Mouse (Mus musculus): ENCODE measurements at regions not wholly inside any gene's neighbourhood (a gene's known extent, or its start where the extent isn't known, plus 50 kb on each side); places are given as distances from the start of the nearest gene placed in this dataset.
"Not testable (repeated sequence)": the region's sequence is repeated elsewhere in the genome, so short reads cannot be mapped to it uniquely, and the experiment has no call there.

DNA sequence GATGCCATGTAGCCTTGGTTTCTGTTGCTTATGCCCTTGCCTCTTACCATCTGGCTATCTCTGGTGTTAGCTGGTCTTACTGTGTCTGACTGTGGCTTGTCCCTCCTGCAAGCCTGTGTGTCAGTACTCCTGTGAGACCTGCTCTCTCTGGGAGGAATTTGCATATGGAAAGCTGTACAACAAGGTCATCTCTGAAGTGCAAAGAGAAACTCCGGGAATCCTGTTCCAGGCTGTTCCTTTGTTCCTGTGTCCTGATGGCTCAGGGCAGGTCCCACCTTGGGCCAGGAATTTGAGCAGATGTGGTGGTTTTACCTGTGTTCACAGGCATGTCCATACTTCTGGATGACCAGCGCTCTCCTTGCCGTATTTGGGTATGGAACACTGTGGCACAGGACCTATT is 218.6 kb upstream of the Nsun6 start:
- DNase-seq (ENCODE audit: low spot score in 2 of 2), result no peak

DNA sequence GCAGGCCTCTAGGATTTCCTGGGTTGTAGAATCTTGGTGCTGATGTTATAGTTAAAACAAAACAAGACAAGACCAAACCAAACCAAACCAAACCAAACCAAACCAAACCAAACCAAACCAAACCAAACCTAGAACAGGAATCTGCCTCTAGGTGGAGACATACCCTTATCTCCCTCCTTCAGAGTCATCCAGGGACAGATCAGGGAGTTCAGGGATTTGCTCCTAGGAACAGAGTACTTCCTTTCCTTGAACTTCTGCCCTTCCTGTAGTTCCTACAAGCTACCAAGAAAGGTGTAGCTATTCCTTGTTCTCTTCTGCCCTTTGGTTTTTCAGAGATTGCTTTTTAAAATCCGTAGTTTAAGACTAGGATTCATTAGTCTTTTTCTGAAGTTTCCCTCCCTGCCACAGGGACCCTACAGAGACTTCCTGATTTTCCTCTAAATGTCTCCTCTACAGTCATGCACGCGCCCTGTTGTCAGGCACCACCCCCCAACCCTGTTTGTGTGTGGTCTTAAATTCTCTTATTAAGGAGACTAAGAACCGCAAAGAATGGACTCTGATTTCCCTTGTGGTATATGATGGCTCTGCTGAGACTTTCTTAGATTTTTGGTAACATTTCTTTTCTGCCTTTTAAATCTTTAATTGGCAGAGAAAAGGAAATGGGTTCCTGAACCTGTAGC is 205.8 kb upstream of the Nsun6 start:
- DNase-seq (ENCODE audit: low spot score in 2 of 2), result no peak

DNA sequence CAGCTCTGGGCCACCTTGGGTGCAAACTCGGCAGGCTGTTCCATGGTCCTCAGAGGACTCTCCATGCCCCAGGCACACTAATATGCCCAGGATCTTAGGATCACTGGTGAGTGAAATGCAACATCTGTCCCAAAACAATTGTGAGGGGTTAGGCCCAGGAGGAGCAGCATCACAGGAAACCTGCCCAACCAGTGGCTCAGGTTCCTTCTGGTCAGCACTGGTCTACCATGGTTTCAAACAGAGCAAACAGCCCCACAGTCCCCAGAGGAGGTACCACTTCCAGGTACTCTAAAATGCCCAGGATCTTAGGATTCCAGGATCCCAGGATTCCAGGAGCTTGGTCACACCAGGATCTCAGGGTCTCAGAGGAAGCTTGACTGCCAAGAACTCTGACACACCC is 187.4 kb upstream of the Nsun6 start:
- not testable (repeated sequence) for DNase-seq (ENCODE audit: low spot score in 2 of 2)

DNA sequence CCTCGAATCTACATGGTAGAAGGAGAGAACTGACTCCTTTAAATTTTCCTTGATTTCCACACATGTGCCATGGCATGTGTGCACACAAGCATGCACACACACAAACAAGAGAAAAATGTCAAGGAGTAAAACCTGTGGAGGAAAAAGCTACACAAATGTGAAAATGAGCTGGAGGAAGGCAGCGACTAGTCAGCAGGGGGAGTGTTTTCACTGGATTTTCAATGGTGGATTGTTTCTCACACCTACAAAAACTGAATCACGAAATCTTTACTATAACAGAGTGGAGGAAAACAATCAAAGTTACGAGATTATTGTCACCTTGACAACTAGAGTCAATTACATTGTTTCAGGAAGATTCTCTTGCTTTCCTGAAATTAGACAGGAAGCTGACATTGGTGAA is 167.0 kb upstream of the Nsun6 start:
- DNase-seq (ENCODE audit: low spot score in 2 of 2), result peak in 1 of 2 experiments; percentile 10

DNA sequence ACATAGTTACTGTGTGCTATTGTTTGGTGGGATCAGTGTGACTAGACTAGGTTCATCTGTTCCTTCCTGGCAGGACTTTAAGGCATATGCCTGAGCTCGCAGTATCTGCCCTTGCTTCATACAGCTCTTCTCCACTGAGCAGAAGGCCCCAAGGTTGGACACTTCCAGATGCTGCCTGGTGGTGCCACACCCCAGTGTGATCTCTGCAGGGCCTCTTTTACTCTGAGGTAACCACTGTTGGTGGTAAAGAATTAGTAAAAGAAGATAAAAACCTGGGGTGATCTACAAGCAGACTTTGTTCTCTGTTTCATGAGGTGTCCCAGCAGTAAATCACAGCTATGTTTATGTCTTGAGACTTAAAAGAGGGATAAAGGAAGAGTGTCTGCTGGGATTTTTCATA is 133.2 kb upstream of the Nsun6 start:
- DNase-seq (ENCODE audit: low spot score in 2 of 2), result no peak

DNA sequence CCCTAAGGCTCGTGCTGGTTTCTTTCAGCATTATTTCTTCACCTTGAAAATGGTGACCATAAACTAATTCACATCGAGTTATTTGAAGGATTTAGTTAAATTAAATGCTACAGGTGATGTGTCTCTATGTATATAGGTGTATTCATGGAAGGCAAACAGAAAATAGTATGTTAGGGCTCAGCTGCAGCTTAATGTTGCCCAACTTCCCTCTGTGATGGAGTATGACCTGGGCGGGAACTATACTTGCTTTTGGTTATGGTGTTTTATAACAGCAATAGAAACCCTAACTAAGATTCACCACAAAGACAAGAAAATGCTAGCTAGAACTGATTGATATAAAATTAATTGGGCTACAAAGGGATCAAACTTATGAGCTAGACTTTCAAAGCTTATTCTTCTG is 126.1 kb upstream of the Nsun6 start:
- no peak for DNase-seq (ENCODE audit: low spot score in 2 of 2)

DNA sequence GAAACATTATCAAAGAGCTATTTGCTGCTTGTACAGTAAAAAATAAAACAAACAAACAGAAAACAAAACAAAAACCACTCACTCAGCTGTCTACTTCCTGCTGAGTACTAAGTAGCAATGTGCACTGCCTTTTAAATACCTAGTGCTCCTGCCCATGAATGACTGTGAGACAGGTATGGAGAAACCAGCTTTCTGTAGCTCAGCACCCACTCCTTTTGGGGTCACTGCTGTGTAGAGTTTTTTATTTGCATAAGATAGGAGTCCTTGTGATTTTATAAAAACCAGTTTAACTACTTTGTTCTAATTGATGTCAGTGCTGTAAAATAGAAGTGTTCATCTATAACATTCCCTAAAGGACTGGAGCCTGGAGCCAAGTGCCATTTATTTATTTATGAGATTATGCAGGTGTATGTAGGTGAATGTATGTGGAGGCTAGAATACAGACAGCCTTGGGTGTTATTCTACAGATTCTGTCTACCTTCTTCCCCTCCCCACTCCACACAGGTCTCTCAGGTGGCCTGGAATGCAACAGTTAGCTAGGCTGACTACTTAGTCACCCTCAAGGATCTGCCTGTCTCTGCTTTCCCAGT is 111.7 kb upstream of the Nsun6 start:
- no peak for DNase-seq (ENCODE audit: low spot score in 2 of 2)

DNA sequence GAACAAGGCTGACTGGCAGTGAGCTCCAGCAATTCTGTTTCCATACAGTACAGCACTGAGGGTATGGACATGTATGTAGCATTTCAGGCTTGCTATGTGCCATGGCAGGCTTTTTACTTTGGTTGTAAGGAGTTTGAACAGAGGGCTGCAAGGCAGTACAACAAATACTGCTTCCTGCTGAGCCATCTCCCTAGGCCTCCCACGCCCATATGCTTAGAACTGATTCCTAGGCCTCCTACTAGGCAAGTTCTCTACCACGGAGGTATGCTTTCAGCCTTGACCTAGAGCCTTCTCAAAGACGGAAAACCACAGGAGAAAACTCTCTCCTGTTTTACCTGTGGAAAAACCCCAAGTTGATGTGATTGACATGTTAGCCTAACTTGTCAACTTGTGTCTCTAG is 111.0 kb upstream of the Nsun6 start:
- DNase-seq (ENCODE audit: low spot score in 2 of 2), result no peak

DNA sequence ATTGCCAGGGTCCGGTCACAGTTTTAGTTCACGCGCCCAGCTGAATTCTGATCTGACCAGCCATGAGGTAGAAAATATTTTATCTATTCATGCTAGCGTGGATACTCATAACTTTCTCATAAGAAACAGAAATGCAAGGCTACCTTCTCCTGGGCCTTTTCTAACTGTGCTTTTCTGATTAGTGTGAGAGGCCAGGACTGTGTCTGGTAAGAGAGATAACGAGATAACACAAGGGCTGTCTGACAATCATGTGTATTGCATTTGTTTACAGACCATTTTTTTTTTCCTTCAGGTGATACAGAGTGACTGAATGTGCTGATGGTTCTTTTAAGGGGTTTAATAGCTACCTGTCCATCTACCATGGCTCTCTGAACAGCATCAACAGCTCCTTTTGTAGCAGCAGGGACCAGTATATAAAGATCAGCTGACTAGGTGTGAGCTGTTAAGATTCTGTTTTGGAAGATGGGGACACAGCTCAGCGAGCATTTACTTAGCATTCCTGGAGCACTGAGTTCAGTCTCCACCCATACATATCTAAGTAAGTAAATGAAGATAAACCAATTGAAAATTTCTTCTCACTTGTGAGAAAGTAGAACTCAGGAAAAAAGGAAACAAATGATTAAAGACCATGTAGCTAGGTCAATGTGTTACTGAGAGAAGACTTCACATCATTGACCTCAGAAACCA is 109.0 kb upstream of the Nsun6 start:
- no peak for DNase-seq (ENCODE audit: low spot score in 2 of 2)

DNA sequence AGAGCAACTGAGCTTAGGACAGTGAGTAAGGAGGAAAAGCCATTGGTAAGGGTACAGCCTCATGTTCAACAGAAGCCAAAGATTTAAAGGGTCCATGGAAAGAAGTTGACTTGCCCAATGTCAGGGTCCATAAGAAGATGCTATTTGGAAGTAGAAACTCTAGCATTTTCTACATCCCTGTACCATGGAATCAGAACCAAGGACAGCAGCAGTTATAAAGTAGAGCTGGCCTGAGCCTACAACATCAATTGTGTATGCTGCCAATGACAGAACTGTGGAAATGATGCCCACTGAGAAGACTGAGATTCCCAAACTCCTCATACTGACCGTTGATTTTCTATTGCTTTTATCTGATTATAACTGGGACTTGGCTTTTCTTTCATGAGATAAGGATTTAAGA is 107.0 kb upstream of the Nsun6 start:
- no peak for DNase-seq (ENCODE audit: low spot score in 2 of 2)

DNA sequence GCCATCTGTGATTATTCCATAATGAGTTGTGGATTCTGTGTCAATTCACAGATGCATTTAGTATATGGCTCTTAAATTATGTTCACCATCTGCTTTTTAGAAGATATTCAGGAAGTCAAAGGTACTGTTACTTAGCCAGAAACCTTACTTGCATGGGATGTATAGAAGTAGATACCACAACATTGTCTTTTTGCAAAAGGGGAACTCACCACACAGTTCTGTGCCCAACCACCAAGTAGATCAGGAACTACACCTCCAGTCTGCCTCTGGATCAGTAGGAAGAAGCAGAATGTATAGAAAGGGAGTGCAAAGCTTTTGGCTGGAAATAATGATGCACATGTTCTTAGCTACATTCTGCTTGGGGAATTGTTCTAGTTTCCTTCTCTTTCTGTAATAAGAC is 102.8 kb upstream of the Nsun6 start:
- DNase-seq (ENCODE audit: low spot score in 2 of 2), result no peak

DNA sequence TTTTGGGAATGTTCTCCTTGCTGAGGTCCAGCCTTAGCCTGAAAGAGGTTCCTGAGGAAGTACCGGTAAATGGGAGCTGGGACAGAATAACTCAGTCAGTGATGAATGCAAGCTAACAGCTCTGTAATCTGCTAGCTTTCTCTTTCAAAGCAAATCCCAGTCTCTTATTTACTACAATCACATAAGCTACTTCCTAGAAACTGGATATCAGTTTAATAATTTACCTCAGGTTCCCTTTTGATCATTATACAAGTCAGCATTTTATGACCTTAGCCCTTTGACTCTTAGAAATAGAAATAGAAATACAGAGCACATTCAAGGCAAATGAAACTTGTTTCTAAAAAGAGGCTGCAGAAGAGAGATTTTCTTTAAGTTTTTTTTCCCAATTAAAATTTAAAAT is 96.0 kb upstream of the Nsun6 start:
- no peak for DNase-seq (ENCODE audit: low spot score in 2 of 2)

DNA sequence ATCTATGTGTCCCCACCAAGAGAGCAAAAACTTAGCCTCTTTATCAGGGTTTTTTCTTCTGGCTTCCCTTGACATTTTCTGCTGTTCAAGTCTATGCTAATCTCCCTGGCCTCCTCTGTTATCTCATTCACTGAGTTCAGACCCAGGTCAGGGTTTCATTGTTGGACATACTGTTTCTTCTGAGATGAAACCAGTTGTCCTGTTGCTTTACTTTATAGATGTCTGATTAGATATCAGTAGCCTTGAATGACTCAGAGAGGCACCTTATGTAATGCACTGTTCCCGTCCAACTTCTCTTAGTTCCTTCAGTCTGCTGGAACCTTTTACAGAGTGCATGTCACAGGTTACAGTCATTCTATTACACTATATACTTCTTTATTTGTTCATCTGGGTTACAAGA is 93.5 kb upstream of the Nsun6 start:
- DNase-seq (ENCODE audit: low spot score in 2 of 2), result no peak

DNA sequence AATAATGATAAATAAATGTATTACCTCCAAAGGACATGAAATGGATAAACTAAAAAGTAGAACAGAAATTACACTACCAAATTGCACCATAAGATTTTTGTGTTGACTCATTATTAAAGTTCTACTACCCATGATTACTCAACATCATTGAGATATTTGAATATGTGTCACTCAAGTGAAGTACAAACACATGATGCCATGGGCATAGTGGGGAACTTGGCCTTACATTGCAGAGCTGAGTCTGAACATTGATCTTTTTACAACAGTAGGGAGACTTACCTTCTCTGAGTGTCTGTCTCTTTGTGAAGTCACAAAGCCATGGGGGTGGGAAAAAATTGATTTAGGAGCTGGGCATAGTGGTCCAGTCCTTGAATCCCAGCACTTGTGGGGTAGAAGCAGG is 92.1 kb upstream of the Nsun6 start:
- DNase-seq (ENCODE audit: low spot score in 2 of 2), result no peak

DNA sequence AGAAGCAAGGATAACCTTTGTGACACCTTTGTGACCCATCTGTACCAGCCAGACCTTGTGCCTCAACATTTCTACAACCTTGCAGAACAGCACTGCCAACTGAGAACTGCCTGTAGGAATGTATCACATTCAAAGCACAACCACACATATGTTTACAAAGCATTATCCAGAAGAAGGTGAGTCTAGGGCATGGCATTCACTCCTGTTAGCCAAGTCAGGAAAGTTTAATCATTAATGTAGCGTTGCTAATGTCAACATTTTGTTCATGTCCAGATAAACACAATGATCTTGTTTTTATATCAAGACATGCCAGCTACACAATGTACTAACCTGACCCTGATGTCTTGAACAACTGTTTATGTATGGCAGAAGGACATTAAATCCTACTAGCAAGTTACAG is 91.5 kb upstream of the Nsun6 start:
- no peak for DNase-seq (ENCODE audit: low spot score in 2 of 2)

DNA sequence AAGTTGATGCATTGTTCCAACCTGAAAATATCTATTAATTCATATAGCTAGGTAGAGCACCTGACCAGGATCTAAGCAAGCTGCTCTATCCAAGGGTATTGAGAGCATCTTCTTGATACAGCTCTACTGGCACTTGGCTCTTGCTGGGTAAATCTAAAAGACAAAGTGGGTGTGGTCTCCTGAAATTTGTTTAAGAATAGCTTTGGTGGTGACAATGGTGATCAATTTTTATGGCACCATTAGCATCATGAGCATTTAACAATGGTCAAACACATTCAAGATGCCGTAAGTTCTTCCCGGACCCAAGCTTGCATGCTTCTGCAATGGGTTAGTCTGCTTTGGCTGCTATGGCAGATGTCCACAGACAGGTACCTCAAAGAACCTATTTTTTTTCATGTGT is 89.9 kb upstream of the Nsun6 start:
- DNase-seq (ENCODE audit: low spot score in 2 of 2), result no peak

DNA sequence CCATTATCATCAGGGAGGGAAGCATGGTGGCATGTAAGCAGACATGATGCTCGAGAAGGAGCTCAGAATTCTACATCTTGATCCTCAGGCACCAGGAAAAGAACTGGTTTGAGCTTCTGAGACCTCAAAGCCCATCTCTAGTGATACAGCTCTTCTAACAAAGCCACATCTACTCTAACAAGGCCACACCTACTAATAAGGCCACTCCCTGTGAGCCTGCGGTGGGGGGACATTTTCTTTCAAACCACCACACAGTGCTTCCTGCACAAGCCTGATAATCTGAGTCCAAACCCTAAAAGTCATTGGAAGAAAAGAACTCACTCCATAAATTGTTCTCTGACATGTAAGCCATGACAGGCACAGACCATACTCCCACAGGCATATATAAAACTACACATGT is 85.0 kb upstream of the Nsun6 start:
- no peak for DNase-seq (ENCODE audit: low spot score in 2 of 2)

All from layer of hippocampus, postnatal 10 days (tissue).